Mouse (Mus musculus): ENCODE data around the gene Ppp1r12b.

Ppp1r12b gene

DNA sequence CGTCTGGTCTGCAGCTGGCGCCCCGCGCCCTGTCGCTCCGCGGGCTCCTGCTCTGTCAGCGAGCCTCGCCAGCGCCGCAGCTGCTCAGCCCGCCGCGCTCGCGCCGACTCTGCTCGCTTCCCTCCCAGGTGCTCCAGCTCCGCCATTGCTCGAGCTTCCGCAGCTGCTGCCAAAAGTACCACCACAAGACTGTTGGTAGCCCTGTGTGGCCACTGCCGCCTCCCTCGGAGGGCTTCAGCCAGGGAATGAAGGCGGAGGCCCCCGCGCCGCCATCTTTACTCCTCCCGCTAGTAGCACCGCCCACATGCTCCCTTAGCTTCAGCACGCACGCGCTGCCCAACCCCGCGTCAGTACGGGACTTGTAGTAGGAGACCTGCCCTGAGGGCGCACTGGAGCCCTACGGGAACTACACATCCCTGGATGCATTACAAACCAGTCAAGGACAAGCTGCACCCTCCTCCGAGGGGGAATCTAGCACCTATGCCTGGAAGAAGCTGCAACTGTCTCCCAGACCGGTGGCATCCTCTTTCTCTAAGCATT, at the start of gene Ppp1r12b:
Ppp1r12b (minus strand) TSS at position 306 of the 540 bp plus-strand sequence.
- DNase-seq (ENCODE audit: low spot score): peak; percentile 97

DNA sequence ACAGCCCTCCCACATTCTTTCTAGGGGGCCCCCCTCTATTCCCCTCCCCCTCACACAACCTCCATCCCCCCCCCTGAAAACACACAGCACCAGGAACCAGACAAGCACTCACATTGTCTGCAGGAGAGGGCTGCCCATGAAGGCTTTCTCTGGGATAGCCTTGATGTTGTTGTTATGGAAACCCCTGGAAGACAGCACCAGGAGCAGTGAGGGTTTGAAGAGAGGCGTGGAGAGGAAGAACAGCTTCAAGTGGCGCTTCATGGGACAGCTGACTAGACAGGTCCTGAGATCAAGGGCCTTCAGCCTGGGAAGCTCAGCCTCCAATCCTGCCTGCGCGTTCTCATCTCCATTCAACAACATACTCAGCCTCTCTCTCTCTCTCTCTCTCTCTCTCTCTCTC, 47.6 kb upstream of the Ppp1r12b start:
- DNase-seq (ENCODE audit: low spot score): no peak

DNA sequence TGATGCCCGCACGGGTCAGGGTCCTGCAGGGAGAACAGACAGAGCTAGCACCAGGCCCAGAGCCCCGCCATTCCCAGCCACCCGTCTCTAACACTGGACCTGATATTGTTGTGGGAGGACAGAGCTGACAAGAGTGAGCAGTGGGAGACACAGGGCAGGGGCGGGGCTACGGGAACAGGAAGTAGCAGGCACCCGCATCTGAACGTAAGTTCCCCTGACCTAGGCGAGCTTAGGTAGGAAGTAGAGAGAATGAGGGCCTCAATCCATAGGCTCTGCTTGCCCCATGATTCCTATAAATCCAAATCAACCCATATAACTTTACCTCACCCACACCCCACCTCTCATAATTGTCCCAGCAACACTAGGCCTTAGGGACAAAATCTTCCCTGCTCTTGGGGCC, 44.8 kb upstream of the Ppp1r12b start:
- no peak for DNase-seq (ENCODE audit: low spot score)

DNA sequence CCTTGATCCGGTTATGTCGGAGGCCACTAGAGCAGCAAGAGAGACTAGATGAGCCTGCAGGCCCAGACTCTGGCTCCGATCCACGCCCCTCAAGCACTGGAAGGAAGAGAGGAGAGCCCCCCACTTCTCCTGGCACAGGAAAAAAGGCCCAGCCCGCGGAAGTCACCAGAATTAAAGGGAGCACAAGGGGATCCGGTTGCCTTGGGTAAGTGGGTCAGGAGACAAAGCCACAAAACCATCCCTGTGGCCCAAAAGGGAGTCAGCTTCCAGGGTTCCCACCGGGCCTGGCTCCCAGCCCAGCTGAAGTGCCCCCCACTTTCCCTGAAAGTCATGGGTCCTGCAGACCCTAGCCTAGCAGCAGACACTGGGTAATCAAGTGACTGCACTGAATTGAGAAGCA, 42.5 kb upstream of the Ppp1r12b start:
- DNase-seq (ENCODE audit: low spot score): no peak

DNA sequence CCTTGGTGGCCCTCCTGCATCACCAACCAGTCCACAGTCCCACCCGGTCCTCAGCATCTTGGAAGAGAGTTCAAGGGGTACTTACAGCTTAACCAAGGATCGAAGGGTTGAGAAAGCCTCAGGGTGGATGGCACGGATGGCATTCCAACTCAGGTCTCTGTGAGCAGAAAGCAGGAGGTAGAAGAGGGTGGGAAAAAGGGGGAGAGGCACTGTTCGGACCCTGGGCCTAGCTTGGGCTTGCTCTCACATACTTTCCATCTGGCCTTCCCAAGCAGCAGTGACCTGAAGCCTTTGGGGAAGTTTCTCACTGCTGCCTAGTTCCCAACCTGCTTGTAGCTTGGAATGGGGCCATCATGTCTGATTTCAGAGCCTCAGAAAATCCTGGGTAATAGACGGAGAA, 41.8 kb upstream of the Ppp1r12b start:
- no peak for DNase-seq (ENCODE audit: low spot score)

DNA sequence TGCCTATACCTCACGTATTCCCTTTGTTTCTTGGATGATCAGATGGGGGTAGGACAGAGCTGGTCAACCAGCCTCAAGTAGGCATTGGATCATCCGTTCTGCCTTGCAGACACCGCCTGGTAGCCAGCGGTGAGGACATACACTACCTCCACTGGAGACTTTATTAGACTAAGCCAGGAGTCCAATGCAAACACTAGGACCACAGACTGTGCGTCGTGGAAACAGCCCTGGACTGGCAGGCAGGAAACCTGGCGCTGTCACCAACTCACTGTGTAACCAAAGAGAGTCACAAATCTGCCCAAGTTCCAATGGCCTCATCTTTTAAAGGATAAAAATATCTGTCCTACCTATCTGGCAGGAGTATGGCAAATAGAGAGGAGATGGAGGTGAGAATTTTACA, 40.7 kb upstream of the Ppp1r12b start:
- no peak for DNase-seq (ENCODE audit: low spot score)

DNA sequence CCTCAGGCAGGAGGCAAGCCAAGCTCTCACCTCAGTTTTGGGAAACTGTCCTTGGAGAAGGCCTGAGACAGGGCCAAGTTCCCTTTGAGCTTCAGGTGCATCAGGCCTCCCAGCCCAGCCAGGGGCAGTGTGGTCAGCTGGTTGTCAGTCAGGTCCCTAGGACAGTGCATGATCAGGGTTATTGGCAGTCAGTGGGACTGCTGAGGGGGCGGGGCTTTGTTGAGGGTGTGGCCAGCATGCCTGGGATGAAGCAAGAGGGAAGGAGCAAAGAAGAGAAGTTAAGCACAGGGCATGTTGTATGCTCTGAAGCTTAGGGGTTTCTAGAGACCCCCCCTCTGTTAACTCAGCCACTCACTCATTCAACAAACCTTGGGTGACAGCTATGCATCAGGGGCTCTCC, 40.2 kb upstream of the Ppp1r12b start:
- DNase-seq (ENCODE audit: low spot score): peak; percentile 60

DNA sequence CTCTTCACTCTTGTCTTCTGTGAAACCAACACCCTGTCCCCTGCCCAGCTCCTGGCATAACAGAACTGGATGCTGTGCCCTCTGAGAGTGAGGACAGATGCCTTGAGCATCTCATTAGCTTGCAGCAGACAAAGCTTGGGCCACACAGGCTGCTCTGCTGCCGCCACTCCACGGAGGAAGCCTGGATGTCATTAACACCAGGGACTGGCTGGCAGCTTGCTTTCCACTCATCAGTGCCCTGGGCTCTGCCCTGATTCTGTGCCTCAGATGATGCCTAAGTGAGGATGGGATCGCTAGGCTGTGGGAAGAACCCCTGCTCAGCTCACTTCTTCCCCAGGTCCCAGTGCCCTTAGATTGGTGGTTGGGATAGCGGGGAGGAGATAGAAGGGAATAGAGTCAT, 39.7 kb upstream of the Ppp1r12b start:
- no peak for DNase-seq (ENCODE audit: low spot score)

DNA sequence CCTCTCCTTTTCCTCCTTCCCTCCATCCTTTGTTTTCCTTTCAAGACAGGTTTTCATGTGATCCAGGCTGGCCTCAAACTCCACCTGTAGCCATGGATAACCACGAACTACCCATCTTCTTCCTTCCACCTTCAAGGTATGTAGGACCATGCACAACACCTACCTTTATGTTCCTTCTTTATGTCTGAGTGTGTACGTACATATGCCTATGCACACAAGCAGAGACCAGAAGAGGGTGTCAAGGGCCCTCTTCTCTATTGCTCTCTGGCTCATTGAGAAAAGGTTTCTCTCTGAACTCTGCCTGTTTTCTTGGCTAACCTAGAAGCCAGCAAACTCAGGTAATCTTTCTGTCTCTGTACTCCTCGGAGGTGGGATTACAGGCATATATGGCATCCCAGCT, 39.0 kb upstream of the Ppp1r12b start:
- DNase-seq (ENCODE audit: low spot score): no peak

DNA sequence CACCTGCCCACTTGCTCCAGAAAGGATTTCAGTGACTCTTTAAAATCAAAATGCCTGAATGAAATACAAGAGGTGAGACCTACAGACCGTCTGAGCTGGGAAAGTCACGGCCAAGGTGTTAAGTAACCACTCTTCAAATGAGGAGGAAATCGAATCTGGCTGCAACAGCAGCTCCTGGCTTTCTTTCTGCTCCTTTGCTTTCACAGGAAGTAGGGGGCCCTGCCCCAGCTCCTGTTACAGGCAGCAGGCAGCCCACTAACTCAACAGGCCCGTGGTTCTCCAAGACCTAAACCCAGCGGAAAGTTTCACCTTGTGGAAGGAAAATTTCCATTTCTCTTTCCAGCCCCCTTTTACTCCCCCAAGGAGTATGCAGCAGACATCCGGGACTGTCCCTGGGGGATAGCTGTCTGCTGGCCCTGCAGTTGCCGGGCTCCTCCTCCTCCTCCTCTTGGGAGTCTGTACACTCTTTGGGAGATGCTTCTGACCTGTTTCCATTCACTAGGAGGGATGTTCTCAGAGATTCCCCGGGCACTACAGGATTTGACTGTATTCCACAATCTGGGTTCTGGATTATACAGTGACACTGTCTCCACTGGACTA, 36.4 kb upstream of the Ppp1r12b start:
- no peak for DNase-seq (ENCODE audit: low spot score)

DNA sequence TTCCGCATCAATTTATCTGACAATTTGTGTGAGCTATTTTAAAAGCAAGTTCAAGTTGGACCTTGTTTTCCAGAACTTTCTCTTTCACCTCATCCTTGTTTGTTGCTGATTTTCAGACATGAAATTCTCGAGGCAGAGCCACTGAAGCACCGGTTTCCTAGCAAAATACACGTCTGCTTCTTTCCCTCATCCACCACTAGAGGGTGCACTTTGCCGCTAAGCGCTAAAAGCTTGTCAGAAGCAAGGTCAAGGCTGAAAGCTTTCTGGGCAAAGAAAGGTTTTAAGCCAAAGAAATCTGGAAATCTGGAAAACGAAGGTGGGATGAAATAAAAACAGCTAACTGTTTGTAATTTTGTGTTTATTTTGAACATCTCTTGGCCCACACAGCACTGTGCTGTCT, 33.6 kb upstream of the Ppp1r12b start:
- peak; percentile 92 for DNase-seq (ENCODE audit: low spot score)

DNA sequence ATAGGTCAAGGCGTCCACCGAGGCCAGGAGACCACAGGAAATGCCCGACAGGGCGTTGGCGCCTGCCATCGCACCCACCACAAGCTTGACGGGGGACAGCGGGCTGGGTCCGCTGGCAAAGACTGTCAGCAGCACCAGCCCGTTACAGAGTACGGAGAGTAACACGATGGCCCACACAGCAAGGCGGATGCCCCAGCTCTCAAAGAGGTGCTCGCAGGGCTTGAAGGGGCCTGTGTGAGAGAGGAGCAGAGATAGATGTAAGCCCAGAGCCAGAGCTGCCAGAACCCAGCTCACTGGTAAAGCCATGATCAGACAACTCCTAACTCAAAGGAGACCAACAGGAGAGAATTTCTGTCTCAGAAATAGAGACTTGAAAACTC, 32.2 kb upstream of the Ppp1r12b start:
- DNase-seq (ENCODE audit: low spot score): no peak

DNA sequence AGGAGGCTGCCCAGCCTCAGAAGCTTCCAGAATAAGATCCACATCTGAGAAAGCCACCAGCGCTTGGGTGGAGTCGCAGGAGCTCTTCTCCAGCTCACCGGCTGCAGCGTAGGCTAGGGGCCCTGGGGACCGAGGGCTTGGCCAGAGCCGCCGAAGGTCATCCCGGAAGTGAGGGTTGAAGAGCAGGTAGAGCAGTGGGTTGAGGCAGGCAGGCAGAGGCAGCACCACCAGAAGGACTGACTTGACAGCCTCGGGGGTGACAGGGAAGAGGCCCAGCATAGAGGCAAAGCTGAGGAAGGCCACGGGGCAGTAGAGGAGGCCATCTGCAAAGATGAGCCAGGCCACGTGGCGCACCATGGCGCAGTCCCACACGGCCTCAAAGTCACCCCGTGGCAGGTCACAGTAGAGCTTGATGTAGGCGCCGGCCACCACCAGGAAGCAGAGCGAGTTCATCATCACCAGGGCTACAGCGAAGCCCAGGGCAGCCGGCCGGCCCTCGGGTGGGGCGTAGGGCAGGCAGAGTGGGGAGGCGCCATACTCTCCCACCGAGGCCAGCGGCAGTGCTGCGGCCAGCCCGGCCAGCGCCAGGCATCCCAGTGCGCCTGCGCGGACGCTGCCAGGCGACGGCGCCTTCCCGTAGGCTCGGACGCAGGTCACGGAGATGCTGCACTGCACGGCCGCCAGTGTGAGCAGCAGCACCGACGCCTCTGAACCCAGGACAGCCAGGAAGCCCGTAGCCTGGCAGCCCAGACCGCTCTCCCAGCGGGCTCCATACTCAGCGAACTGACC, 31.6 kb upstream of the Ppp1r12b start:
- no peak for DNase-seq (ENCODE audit: low spot score)

DNA sequence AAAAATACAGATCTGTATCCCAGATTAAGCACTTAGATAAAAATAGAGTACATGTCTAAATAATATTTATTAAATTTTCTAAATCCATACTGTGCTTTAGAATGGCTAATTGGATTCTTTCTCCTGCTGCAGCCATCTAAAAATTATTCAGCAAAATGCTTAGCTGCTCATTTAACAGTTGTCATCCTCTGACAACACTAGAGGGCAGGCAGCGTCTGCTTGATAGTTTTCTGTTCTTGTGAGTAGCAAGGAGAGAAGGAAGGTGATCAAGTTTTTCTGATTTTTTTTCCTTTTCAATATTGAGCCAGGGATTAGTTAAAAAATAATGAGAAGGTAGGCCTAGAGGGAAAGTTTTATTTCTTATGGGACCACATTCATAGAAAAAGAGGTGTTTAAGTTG, 17.2 kb upstream of the Ppp1r12b start:
- peak; percentile 56 for DNase-seq (ENCODE audit: low spot score)

DNA sequence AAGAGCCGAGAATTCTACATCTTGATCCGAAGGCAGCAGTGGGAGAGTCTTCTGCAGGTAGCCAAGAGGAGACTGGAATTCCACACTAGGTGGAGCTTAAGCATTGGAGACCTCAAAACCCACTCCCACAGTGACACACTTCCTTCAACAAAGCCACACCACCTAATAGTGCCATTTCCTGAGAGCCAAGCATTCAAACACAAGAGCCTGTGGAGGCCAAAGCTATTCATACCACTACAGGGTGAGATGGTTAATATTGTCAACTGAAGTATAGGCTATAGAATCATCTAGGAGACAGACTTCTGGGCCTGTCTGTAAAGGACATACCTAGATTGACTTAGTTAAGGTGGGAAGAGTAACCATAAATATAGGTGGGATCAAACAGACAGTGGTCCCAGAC, 9.7 kb upstream of the Ppp1r12b start:
- DNase-seq (ENCODE audit: low spot score): no peak

DNA sequence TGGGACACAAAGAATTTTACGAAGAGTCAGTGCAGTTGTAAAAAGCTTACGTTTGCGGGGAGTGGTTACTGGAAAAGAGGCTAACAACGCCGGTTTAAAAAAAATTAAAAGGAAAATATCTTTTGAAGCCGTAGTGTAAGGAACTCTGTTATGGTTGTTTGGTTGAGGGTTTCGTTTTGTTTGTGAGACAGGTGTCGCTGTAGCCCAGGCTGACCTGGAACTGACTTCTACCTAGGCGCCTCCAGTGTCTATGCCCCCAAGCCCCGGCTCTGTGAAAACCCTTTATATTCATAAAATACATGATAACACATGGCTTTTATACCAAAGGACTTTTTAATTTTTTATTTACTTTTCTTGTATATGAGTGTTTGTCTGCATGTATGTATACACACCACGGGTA, 7.1 kb upstream of the Ppp1r12b start:
- no peak for DNase-seq (ENCODE audit: low spot score)

DNA sequence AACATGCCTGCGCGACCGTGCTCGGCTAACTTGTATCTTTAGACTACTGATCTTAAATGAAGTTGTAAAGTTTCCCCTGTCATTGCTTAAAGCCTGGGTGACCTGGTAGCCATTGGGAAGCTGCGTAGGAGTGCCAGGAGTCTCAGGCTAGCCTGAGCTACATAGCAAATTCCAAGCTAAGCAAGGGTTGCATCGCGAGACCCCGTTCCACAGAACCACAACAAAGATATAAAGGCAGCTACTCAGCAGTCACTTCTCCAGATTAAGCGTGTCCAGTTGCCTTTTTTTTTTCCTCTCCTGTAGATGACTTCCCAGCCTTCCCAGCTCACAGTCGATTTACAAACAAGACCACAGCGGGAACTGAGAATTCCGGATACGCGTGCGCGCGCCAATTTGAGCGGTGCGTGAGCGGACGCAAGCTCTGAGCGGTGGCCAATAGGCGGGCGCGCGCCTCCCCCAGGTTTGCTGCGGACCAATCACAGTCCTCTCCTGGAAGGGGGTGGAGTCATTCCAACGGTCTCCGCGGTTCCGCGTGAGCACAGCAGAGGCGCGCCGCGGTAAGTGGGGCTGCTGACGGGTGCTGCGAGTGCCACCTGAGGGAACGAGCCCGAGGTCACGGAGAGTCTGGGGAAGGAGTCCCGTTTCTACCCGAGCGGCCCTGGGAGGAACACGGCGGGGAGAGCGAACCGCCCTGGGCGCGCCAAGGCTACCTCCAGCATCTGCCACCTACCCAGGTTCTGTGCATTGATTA, 6.5 kb upstream of the Ppp1r12b start, which contains the start of gene Ube2t:
Ube2t (plus strand) TSS at position 513 of the 751 bp plus-strand sequence.
- DNase-seq (ENCODE audit: low spot score): peak; percentile 88

DNA sequence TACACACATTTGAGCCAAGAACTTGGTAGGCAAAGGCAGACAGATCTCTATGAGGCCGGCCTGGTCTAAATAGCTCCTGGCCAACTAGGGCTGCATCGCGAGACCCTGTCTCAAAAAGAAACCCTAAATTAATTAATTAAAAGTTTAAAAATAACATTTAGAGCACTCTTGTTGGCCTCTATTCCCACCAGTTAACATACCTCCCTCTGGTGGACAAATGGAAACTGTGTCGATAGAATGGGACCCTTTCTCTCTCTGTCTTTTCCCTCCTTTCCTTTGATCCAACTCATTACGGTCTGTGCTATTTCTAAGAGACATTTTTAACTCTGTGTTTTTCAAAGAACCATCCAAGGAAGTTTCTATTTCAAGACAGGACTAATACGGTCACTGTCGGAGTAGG, 4.9 kb upstream of the Ppp1r12b start:
- no peak for DNase-seq (ENCODE audit: low spot score)

DNA sequence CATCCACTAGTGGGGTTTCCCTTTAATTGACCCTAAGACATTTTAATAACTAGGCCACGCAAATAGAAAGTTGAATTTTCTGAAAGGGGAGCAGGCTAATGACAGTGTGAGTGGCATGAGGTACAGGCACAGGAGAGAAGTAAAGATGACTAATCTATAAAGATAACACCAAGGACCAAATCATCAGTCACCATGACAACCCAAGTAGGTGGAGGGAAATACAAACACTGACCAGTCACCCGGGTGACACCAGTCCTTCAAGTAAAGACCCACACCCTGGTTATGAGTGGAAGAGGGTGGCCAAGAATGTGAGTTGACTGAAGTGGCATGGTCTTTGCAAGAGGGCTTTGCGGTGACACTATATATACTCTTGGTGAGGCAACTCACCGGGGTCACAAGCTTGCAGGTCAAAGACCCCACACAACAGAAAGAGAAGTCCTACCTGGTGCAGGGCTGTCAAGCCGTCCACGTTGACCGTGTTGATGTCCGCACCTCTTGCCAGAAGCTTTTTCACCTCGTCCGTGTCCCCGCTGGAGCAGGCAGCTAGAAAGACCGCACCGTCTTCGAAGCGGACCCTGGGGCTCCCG, 599 bp downstream of the Ppp1r12b start:
- DNase-seq (ENCODE audit: low spot score): peak; percentile 20

DNA sequence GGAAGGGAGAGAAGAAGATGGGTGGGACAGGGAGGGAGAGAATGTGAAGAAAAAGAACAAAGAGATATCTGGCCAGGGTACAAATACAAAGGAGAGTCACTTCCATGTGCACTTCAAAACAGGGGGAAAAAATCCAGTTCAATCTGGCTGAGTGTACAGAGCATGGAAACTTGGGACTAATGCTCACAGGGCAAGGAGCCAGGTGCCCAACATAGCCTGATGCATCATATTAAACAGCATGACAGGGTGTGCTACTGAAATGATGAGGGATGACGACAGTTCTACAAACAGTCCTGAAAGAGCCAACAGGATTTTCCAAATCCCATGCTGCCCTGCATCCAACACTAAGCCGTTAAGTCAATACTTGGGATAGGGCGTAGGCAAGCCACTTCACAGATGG, 5.8 kb downstream of the Ppp1r12b start:
- DNase-seq (ENCODE audit: low spot score): no peak

DNA sequence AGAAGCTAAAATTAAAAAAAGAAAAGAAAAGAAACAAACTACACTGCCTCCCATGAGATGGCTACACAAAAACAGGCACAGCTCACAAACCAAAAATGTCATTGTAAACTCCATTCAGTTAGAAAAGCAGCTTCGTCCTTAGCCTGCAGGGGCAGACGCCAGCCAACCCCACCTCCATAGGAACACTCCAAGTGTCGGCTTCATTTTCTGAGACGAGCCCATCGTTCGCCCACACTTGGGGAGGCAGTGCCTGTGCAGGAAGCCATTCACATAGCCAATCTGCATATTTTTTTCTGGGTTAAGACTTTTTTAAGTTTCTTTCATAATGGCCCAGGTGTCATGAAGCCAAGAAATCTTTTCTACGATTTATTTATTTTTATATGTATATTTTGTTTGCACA, 8.2 kb downstream of the Ppp1r12b start:
- no peak for DNase-seq (ENCODE audit: low spot score)

DNA sequence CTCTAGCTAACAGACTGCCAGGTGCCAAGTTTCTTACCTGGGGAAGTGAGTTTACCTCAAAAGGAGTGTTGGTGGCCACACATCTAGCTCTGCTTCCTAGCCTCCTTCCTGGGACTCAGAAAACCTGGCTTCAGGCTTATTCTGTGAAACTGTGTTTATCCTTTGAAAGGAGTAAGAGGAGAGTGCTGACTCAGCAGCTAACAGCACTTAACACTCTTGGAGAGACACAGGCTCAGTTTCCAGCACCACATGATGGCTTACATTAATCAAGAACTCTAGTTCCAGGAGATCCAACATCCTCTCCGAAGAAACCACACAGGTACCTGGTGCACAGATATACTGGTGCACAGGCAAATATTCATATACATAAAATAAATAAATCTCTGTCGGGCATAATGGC, 12.8 kb downstream of the Ppp1r12b start:
- DNase-seq (ENCODE audit: low spot score): no peak

DNA sequence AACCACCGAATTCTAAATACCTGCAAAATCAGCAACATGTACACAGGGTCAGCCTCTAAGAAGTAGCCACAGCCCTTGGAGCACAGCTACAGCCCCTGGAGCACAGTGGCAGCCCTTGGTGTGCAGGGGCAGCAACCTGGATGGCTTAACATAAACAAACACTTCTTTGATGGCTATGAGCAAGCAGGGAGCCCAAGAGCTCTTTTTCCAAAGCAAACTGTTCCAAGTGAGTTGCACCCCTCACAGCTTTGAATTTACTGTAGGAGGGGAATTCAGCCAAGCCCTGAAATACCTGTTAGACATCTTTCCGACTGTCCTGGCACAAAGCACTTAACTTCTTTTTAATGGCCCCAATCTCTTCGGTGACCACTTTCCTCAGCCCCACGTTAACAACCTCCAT, 14.9 kb downstream of the Ppp1r12b start:
- no peak for DNase-seq (ENCODE audit: low spot score)

Measured in adipocyte (in vitro differentiated cells).